Mouse (Mus musculus): ENCODE results near the gene Hoxb2. TPM values are rescaled to one million over a fixed set of nuclear protein-coding genes. Genes with fewer than 3 reads are reported as not detected.
A peak's percentile ranks its signal among the peaks of the same experiment; 100 is the strongest.

Gene Hoxb2
- polyA plus RNA-seq (2017; shearing (Covaris generic)), result under 1 TPM in 1 of 2 experiments, not detected in 1; 0.09 TPM

- no peak for ATAC-seq
Observed at GRCm38 (mm10) chr11:96350341-96350624, at the start of gene Hoxb2. Hoxb2 (plus strand) TSS chr11:96350525.

- ATAC-seq, result no peak
Observed at GRCm38 (mm10) chr11:96301064-96301431, 49.3 kb upstream of the Hoxb2 start.

GRCm38 (mm10) chr11:96301837-96302236, 48.5 kb upstream of the Hoxb2 start:
- ATAC-seq, result no peak

- ATAC-seq, result no peak
Observed at GRCm38 (mm10) chr11:96302381-96303150, 47.8 kb upstream of the Hoxb2 start.

- ATAC-seq, result peak; percentile 77
Observed at GRCm38 (mm10) chr11:96303151-96304099, 46.9 kb upstream of the Hoxb2 start, which contains the start of gene Hoxb5. Hoxb5 (plus strand) TSS chr11:96303336.

GRCm38 (mm10) chr11:96304381-96305195, 45.7 kb upstream of the Hoxb2 start:
- no peak for ATAC-seq

GRCm38 (mm10) chr11:96305505-96306182, 44.7 kb upstream of the Hoxb2 start:
- no peak for ATAC-seq

GRCm38 (mm10) chr11:96306183-96306907, 44.0 kb upstream of the Hoxb2 start:
- no peak for ATAC-seq

GRCm38 (mm10) chr11:96306908-96307269, 43.4 kb upstream of the Hoxb2 start:
- ATAC-seq, result no peak

- ATAC-seq, result no peak
Observed at GRCm38 (mm10) chr11:96308763-96309162, 41.6 kb upstream of the Hoxb2 start.

- no peak for ATAC-seq
Observed at GRCm38 (mm10) chr11:96309288-96309687, 41.0 kb upstream of the Hoxb2 start.

- ATAC-seq, result no peak
Observed at GRCm38 (mm10) chr11:96310183-96310938, 40.0 kb upstream of the Hoxb2 start.

- peak; percentile 44 for ATAC-seq
Observed at GRCm38 (mm10) chr11:96311097-96311496, 39.2 kb upstream of the Hoxb2 start.

- ATAC-seq, result peak; percentile 83
Observed at GRCm38 (mm10) chr11:96311520-96312417, 38.6 kb upstream of the Hoxb2 start.

GRCm38 (mm10) chr11:96313134-96313533, 37.2 kb upstream of the Hoxb2 start:
- no peak for ATAC-seq

- no peak for ATAC-seq
Observed at GRCm38 (mm10) chr11:96313806-96314428, 36.4 kb upstream of the Hoxb2 start.

GRCm38 (mm10) chr11:96314671-96315343, 35.5 kb upstream of the Hoxb2 start:
- ATAC-seq, result peak; percentile 9

- ATAC-seq, result no peak
Observed at GRCm38 (mm10) chr11:96315344-96315681, 35.0 kb upstream of the Hoxb2 start.

Measured in CD4-positive, CD25-positive, alpha-beta regulatory T cell, adult 4 months (primary cell).